Mouse (Mus musculus): ENCODE data around the gene Lrrk1. TPM values are rescaled to one million over a fixed set of nuclear protein-coding genes. Genes with fewer than 3 reads are reported as not detected.
A peak's percentile ranks its signal among the peaks of the same experiment; 100 is the strongest.

The Lrrk1 gene
- polyA plus RNA-seq, 1 experiment = 18.9 TPM

DNA sequence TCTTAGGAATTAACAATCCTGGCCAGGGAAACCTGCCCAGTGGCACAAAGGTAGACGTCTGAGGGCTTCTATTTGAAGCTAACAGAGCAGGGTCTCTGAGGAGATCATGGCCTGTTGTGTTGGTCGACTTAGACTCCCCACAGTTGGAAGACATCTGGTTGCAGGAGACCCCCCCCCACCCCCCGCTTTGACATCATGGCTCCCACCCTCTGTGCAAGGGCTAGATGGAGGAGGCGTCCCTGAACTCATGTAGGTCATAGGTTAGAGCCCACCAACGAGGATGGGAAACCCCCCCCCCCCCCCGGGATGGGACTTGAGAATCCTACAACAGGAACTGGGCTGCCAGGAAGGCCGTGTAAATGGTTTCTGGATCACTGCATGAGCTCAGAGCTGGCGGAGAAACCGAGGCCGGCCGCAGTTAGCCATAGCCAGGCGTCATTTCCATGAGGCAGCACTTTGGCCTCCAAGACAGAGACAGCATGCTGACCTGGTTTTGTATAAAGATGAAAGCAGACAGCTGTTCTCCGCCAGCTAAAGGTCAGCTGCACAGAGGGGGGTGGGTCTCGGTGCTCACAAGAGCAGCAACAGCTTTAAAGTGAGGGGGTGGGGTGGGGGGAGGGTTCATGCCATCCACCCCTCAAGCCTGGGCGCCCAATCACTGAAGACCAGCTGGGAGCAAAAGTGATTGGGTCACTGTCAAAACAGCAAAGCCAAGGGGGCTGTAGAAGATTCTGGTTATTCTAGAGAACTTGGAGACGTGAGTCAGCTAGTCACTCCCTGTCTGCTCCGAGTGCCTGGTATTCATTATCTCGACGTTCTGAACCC lies 95.4 kb downstream of the Lrrk1 start:
- WGBS = 85% methylated on average over 19 of the region's 19 CpGs
- no peak overlapping the region for H3K4me3 ChIP-seq (ENCODE audit: low read depth, low read length)
- no peak overlapping the region for H3K27ac ChIP-seq (ENCODE audit: insufficient read depth, low read depth, low read length)
- no peak for TF ChIP-seq CTCF (IDR thresholded peaks at IDR 0.05; ENCODE audit: extremely low read depth, insufficient read length, insufficient replicate concordance, low read depth, low read length)
- no peak for TF ChIP-seq POLR2A (IDR thresholded peaks at IDR 0.05; ENCODE audit: low read depth, low read length)
- no peaks in the 10 kb centered on the region for H3K27me3 ChIP-seq (ENCODE audit: control insufficient read depth, insufficient read depth, low read length)
- H3K36me3 ChIP-seq (ENCODE audit: control insufficient read depth, insufficient read depth, low read length) = peaks cover 70% of the 10 kb centered on the region
- H3K4me1 ChIP-seq (ENCODE audit: control insufficient read depth, insufficient read depth, insufficient read length, low read length) = no peaks in the 10 kb centered on the region

DNA sequence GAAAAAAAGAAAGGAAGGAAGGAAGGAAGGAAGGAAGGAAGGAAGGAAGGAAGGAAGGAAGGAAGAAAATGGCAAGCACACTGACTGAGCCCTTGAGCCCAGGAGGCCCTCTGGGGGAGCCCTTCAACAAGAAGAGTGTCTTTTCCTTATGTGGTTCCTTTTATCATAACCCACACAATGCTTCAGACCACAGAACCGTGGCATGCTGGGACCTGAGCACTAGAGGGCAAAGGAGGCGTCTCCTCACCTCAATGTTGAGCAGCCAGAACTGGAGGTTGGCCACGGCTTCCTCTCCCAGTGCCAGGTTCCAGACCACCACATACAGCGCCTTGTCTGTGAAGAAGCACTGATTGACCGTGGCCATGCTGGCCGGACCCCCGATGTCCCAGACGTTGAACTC lies 96.1 kb downstream of the Lrrk1 start:
- WGBS = 87% methylated on average over 8 of the region's 8 CpGs
- Histone ChIP-seq H3K4me1 (ENCODE audit: control insufficient read depth, insufficient read depth, insufficient read length, low read length) (no peaks in the 10 kb centered on the region), H3K4me3 (ENCODE audit: low read depth, low read length) (no peak overlapping the region), H3K27ac (ENCODE audit: insufficient read depth, low read depth, low read length) (no peak overlapping the region), H3K27me3 (ENCODE audit: control insufficient read depth, insufficient read depth, low read length) (no peaks in the 10 kb centered on the region), H3K36me3 (ENCODE audit: control insufficient read depth, insufficient read depth, low read length) (peaks cover 70% of the 10 kb centered on the region)
- TF ChIP-seq CTCF (IDR thresholded peaks at IDR 0.05; ENCODE audit: extremely low read depth, insufficient read length, insufficient replicate concordance, low read depth, low read length) (no peak), POLR2A (IDR thresholded peaks at IDR 0.05; ENCODE audit: low read depth, low read length) (no peak)

DNA sequence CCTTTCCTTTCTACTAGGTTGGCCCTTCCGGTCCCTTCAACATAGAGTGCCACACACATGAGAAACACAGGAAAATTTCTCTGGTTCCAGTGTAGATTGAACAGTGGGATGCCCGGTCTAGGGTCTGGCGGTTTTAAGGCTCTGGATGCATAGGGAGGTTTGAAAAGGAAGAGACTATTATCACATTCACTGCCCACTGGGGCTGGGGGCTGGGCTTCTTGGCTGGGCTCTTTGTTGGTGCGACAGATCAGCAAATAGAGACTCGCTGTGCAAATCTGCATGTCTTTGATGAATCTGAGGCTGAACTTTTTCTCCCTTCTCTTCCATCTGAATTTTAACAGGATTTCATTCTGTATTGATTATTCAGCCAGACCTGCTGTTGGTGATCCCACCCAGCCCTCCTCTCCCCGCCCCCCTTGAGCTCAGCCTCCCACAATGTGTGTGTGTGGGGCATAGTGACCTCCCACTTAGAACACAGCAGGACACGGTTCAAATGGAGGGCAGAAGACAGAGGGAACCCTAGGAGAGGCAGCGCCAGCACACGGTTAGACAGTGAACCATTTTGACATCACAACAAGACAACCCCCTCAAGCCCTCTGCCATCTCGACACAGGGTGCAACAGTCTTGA lies 105.1 kb downstream of the Lrrk1 start:
- no peak for TF ChIP-seq CTCF (IDR thresholded peaks at IDR 0.05; ENCODE audit: extremely low read depth, insufficient read length, insufficient replicate concordance, low read depth, low read length)
- no peak for TF ChIP-seq POLR2A (IDR thresholded peaks at IDR 0.05; ENCODE audit: low read depth, low read length)
- 75% methylated on average over 10 of the region's 10 CpGs for WGBS
- Histone ChIP-seq H3K27ac (ENCODE audit: insufficient read depth, low read depth, low read length) (no peak overlapping the region), H3K4me1 (ENCODE audit: control insufficient read depth, insufficient read depth, insufficient read length, low read length) (no peaks in the 10 kb centered on the region), H3K27me3 (ENCODE audit: control insufficient read depth, insufficient read depth, low read length) (no peaks in the 10 kb centered on the region), H3K4me3 (ENCODE audit: low read depth, low read length) (no peak overlapping the region), H3K36me3 (ENCODE audit: control insufficient read depth, insufficient read depth, low read length) (peaks cover 51% of the 10 kb centered on the region)

DNA sequence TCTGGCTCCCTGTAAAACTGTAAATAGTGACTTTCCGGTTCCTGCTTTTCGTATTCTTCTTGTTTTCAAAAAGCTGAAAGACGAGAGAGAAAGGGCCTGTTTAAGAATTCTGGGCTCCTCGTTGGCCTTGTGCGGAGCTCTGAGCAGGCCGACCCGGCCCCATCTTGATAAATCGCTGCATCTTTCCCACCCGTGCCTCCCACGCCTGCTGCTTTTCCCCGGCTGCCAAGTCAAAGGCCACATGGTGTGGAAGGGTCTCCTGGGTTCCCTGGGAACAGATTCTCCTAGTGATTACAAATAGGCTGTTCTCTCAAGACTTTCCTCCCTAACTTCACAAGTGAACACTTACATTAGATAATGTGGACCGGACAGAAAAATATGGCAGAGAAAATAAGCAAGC lies 105.9 kb downstream of the Lrrk1 start:
- H3K27me3 ChIP-seq (ENCODE audit: control insufficient read depth, insufficient read depth, low read length) = no peaks in the 10 kb centered on the region
- TF ChIP-seq POLR2A (IDR thresholded peaks at IDR 0.05; ENCODE audit: low read depth, low read length) = no peak
- no peak for TF ChIP-seq CTCF (IDR thresholded peaks at IDR 0.05; ENCODE audit: extremely low read depth, insufficient read length, insufficient replicate concordance, low read depth, low read length)
- H3K4me3 ChIP-seq (ENCODE audit: low read depth, low read length) = no peak overlapping the region
- no peak overlapping the region for H3K27ac ChIP-seq (ENCODE audit: insufficient read depth, low read depth, low read length)
- 89% methylated on average over 12 of the region's 12 CpGs for WGBS
- H3K4me1 ChIP-seq (ENCODE audit: control insufficient read depth, insufficient read depth, insufficient read length, low read length) = no peaks in the 10 kb centered on the region
- peaks cover 49% of the 10 kb centered on the region for H3K36me3 ChIP-seq (ENCODE audit: control insufficient read depth, insufficient read depth, low read length)

DNA sequence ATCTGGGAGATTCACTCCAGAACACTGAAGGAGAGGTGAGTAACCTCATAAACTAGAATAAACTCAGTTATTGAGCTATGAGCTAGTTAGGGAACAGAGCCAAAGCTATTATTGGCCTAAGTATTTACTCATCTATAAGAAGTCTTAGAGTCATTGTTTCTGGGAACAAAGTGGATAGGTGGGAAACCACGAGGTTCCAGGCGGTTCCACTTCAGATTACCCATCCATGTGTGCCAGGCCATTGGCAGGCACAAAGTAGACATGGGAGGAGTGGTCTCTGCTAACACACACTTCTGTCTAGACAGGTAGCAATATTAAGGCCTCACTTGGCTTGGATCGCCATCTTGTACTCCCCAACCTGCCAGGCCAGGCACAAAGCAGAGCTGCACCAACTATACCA lies 110.1 kb downstream of the Lrrk1 start:
- no peak overlapping the region for H3K4me3 ChIP-seq (ENCODE audit: low read depth, low read length)
- no peaks in the 10 kb centered on the region for H3K4me1 ChIP-seq (ENCODE audit: control insufficient read depth, insufficient read depth, insufficient read length, low read length)
- TF ChIP-seq CTCF (IDR thresholded peaks at IDR 0.05; ENCODE audit: extremely low read depth, insufficient read length, insufficient replicate concordance, low read depth, low read length) = no peak
- no peak for TF ChIP-seq POLR2A (IDR thresholded peaks at IDR 0.05; ENCODE audit: low read depth, low read length)
- WGBS = 64% methylated on average over 3 of the region's 3 CpGs
- no peak overlapping the region for H3K27ac ChIP-seq (ENCODE audit: insufficient read depth, low read depth, low read length)
- H3K27me3 ChIP-seq (ENCODE audit: control insufficient read depth, insufficient read depth, low read length) = no peaks in the 10 kb centered on the region
- H3K36me3 ChIP-seq (ENCODE audit: control insufficient read depth, insufficient read depth, low read length) = peaks cover 53% of the 10 kb centered on the region

DNA sequence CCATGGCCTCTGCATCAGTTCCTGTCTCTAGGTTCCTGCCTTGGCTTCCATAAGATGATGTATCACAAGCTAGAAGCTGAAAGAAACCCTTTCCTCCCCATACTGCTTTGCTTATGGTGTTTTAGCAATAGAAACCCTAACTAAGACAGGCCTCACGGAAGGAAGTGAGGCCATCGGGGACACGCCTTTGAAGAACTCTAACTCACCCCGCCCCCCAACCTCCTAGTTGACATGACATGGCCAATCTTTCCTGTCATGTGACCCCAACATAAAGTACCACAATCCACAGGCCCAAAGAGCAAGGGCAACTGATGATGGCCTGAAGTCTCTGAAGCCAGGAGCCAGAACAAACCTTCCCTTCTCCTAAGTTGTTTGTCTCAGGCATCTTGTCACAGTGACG lies 114.7 kb downstream of the Lrrk1 start:
- WGBS = 84% methylated on average over 5 of the region's 5 CpGs
- Histone ChIP-seq H3K4me3 (ENCODE audit: low read depth, low read length) (no peak overlapping the region), H3K27me3 (ENCODE audit: control insufficient read depth, insufficient read depth, low read length) (no peaks in the 10 kb centered on the region), H3K27ac (ENCODE audit: insufficient read depth, low read depth, low read length) (no peak overlapping the region), H3K4me1 (ENCODE audit: control insufficient read depth, insufficient read depth, insufficient read length, low read length) (no peaks in the 10 kb centered on the region), H3K36me3 (ENCODE audit: control insufficient read depth, insufficient read depth, low read length) (peaks cover 55% of the 10 kb centered on the region)
- TF ChIP-seq POLR2A (IDR thresholded peaks at IDR 0.05; ENCODE audit: low read depth, low read length) (no peak), CTCF (IDR thresholded peaks at IDR 0.05; ENCODE audit: extremely low read depth, insufficient read length, insufficient replicate concordance, low read depth, low read length) (no peak)

DNA sequence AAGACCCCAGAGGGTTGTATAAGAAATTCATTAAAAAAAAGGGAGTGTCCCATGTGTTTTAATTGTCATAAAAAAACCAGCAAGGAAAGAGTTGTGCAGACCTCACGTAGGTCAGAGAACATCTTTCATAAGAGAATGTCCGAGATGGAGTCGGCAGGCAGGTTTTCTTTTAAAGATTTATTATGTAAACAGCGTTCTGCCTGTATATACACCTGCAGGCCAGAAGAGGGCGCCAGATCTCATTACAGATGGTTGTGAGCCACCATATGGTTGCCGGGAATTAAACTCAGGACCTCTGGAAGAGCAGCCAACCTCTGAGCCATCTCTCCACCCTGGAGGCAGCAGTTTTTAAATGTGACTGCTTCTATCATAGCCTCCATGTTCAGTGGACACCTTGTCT lies 116.9 kb downstream of the Lrrk1 start:
- Histone ChIP-seq H3K27ac (ENCODE audit: insufficient read depth, low read depth, low read length) (no peak overlapping the region), H3K36me3 (ENCODE audit: control insufficient read depth, insufficient read depth, low read length) (peaks cover 51% of the 10 kb centered on the region), H3K4me1 (ENCODE audit: control insufficient read depth, insufficient read depth, insufficient read length, low read length) (no peaks in the 10 kb centered on the region), H3K27me3 (ENCODE audit: control insufficient read depth, insufficient read depth, low read length) (no peaks in the 10 kb centered on the region), H3K4me3 (ENCODE audit: low read depth, low read length) (no peak overlapping the region)
- 83% methylated on average over 6 of the region's 6 CpGs for WGBS
- no peak for TF ChIP-seq POLR2A (IDR thresholded peaks at IDR 0.05; ENCODE audit: low read depth, low read length)
- TF ChIP-seq CTCF (IDR thresholded peaks at IDR 0.05; ENCODE audit: extremely low read depth, insufficient read length, insufficient replicate concordance, low read depth, low read length) = peak; percentile 36; the same call in 1 of the 2 replicates

All from small intestine, adult 2 months (tissue).